Mouse (Mus musculus) limb, embryonic 11.5 days (tissue): ENCODE data around the gene Cpa3. TPM values are rescaled to one million over a fixed set of nuclear protein-coding genes. Genes with fewer than 3 reads are reported as not detected.
A peak's percentile ranks its signal among the peaks of the same experiment; 100 is the strongest.

ENCODE experiments used
- ATAC-seq: fragments of 200-750 bp; cut with Nextera tagmentation; 2 replicates; pipeline ENCODE4 v1.8.0; 2017; ENCODE audit warnings: low read depth; ENCODE audit not compliant: insufficient number of reproducible peaks, low FRiP score, low TSS enrichment
- DNase-seq: peaks from one replicate; pipeline ENCODE4 v3.0.0-alpha.2; 2015; ENCODE audit warnings: low spot score
- H3K27ac ChIP-seq: fragments of 300-500 bp; sonication (generic); replicated peaks from 2 replicates; pipeline ENCODE4 v1.5.1; 2014; ENCODE audit warnings: low read depth, mild to moderate bottlenecking, low read length
- H3K27me3 ChIP-seq: fragments of 300-500 bp; sonication (generic); 2 replicates; pipeline ENCODE4 v1.6.1; 2014; ENCODE audit warnings: mild to moderate bottlenecking, low read length, mixed read lengths; ENCODE audit not compliant: control insufficient read depth, insufficient read depth
- H3K36me3 ChIP-seq: fragments of 300-500 bp; sonication (generic); 2 replicates; pipeline ENCODE4 v1.6.1; 2014; ENCODE audit warnings: mild to moderate bottlenecking, low read length, moderate library complexity, mixed read lengths; ENCODE audit not compliant: control insufficient read depth, insufficient read depth
- H3K4me1 ChIP-seq: fragments of 300-500 bp; sonication (generic); 2 replicates; pipeline ENCODE4 v1.6.1; 2014; ENCODE audit warnings: low read length, mixed read lengths; ENCODE audit not compliant: control insufficient read depth, insufficient read depth
- H3K4me2 ChIP-seq: fragments of 300-500 bp; sonication (generic); 2 replicates; pipeline ENCODE4 v1.6.1; 2014; ENCODE audit warnings: low read depth, mild to moderate bottlenecking, moderate library complexity; ENCODE audit not compliant: severe bottlenecking
- H3K4me3 ChIP-seq: fragments of 300-500 bp; sonication (generic); 2 replicates; pipeline ENCODE4 v1.5.1; 2014; ENCODE audit warnings: low read depth, low read length
- H3K9ac ChIP-seq: fragments of 300-500 bp; sonication (generic); 2 replicates; pipeline ENCODE4 v1.6.1; 2014; ENCODE audit warnings: mild to moderate bottlenecking, low read length
- H3K9me3 ChIP-seq: fragments of 300-500 bp; sonication (generic); 2 replicates; pipeline ENCODE4 v1.6.1; 2016; ENCODE audit warnings: low read length; ENCODE audit not compliant: control insufficient read depth
- WGBS: fragments of 180-500 bp; shearing (Covaris S2); extraction: QIAGEN DNeasy Blood & Tissue Kit; methylation state at CpG from one replicate; pipeline ENCODE4 v1.1.7; 2014; 5-methylcytosine and 5-hydroxymethylcytosine counted together
- polyA plus RNA-seq: library from polyadenylated mRNA; unstranded; fragments of >200 nt; fragmentation: Nextera tagmentation; extraction: Ambion mirVana; gene quantifications from 2 replicates; pipeline ENCODE4 v1.2.1, GENCODE M21; 2014

Cpa3 gene
- polyA plus RNA-seq, 1 experiment from 2014 or later: 0.83 TPM

DNA sequence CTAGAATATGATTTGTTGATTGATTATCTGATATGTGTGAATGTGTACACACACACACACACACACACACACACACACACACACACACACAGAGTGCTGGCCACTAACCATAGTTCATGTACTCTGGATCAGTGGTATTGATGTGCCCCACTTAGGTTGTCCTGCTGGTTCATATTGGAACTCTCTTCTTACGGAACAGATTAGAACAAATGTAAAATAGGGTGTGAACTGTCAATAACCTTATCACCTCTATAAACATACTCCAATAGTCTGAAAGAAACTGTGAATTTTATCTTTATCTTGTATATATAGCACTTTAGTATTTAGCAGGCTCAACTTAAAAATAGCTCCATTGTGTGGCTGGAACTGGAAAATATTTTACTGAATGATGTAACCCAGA is 5.0 kb downstream of the Cpa3 start:
- DNase-seq: no peak
- no peaks in the 10 kb centered on the region for H3K27me3 ChIP-seq

DNA sequence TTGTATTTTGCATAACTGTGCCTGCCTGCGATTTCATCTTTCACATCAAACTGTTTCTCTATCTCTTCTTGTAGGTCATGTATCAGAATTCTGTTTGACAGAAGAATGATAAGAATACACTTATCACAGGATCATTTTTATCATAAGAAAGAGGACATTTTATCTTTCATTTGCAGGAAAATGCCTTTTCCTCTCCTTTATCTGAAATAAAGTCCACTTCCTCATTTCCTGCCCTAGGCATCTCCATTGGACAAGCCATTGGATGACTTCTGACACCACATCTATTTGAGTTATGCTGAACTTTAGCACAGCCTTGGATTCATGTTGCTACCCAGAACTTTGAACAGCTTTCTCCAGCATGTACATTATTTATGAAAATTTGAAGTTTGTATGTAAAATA is 13.0 kb downstream of the Cpa3 start:
- Histone ChIP-seq H3K36me3 (no peaks in the 10 kb centered on the region), H3K27me3 (no peaks in the 10 kb centered on the region), H3K9me3 (no peaks in the 10 kb centered on the region), H3K9ac (no peak overlapping the region), H3K4me3 (no peak overlapping the region), H3K4me1 (no peaks in the 10 kb centered on the region), H3K4me2 (no peak overlapping the region), H3K27ac (no peak overlapping the region)
- DNase-seq (no peak), ATAC-seq (no peak)
- 88% methylated on average over 1 of the region's 1 CpGs for WGBS

More for the DNA sequence above, 5.0 kb downstream of the Cpa3 start:
- no peak overlapping the region for H3K4me3 ChIP-seq
- H3K4me2 ChIP-seq: no peak overlapping the region
- H3K9me3 ChIP-seq: no peaks in the 10 kb centered on the region
- no peaks in the 10 kb centered on the region for H3K36me3 ChIP-seq
- H3K4me1 ChIP-seq: no peaks in the 10 kb centered on the region
- H3K9ac ChIP-seq: no peak overlapping the region
- WGBS: 89% methylated on average over 1 of the region's 1 CpGs
- ATAC-seq: no peak
- no peak overlapping the region for H3K27ac ChIP-seq

DNA sequence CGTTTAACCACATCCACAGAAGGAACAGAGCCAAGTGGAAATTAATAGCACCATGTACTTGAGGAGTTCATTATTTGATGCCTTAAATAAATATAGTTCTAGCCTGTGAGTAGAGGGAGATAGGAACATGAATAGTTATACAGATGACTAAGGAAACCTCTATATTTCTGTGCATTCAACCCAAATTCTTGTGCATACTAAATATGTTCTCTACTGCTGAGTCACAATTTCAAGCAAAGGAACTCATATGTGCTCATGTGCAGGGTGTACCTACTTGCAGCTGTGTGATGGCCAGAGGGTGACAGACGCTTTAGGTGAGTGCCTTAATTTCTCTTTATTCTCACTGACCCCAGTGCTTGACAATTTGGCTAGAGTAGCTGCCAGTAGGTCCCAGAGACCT is 16.6 kb downstream of the Cpa3 start:
- H3K36me3 ChIP-seq: no peaks in the 10 kb centered on the region
- 81% methylated on average over 2 of the region's 2 CpGs for WGBS
- no peak overlapping the region for H3K9ac ChIP-seq
- H3K4me2 ChIP-seq: no peak overlapping the region
- H3K4me1 ChIP-seq: no peaks in the 10 kb centered on the region
- no peak overlapping the region for H3K4me3 ChIP-seq
- ATAC-seq (no peak), DNase-seq (no peak)
- no peak overlapping the region for H3K27ac ChIP-seq
- no peaks in the 10 kb centered on the region for H3K27me3 ChIP-seq
- H3K9me3 ChIP-seq: no peaks in the 10 kb centered on the region

DNA sequence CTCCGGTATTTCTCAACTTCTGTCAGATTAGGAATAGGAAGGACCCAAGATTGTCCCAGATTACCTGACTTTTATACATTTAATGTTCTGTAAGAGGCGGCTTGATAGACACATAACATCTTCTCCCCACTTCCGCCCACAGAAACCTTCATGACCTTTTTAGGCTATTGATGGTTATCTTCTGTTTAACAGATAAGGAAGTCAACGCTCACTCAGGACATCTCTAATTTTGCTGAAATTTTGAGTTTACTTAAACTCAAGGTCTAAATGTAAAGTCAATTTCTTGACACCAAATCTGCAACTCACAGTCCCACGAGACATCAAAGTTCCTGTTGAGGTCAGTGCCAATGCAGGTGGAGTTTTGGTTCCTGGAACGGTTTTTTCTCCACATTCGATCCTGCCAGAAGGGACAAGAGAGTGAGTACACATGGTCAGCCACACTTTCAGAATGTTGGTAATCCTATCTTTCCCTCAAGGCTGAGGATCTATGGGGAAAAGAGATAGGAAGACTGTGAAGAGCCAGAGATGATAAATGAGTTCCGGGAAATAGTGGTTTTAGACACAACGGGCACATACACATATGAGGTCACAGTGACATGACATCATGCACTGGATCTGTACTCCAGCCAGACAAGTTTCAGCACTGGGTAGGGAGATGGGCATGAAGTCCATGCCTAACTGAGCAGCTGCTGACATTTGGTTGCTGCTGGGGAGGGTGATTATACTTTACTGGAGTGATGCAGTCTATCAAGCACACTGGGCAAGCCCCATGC is 18.9 kb downstream of the Cpa3 start:
- 89% methylated on average over 9 of the region's 9 CpGs for WGBS
- H3K9ac ChIP-seq: no peak overlapping the region
- ATAC-seq: no peak
- H3K36me3 ChIP-seq: no peaks in the 10 kb centered on the region
- no peaks in the 10 kb centered on the region for H3K27me3 ChIP-seq
- no peak for DNase-seq
- H3K4me1 ChIP-seq: no peaks in the 10 kb centered on the region
- H3K4me3 ChIP-seq: no peak overlapping the region
- no peak overlapping the region for H3K4me2 ChIP-seq
- no peak overlapping the region for H3K27ac ChIP-seq
- no peaks in the 10 kb centered on the region for H3K9me3 ChIP-seq

- no peaks in the 10 kb centered on the region for H3K9me3 ChIP-seq
- H3K36me3 ChIP-seq: no peaks in the 10 kb centered on the region
- H3K9ac ChIP-seq: no peak overlapping the region
- no peak for ATAC-seq
- no peak overlapping the region for H3K4me3 ChIP-seq
- DNase-seq: no peak
- no peaks in the 10 kb centered on the region for H3K27me3 ChIP-seq
- no peaks in the 10 kb centered on the region for H3K4me1 ChIP-seq
- no peak overlapping the region for H3K27ac ChIP-seq
- 79% methylated on average over 3 of the region's 3 CpGs for WGBS
- H3K4me2 ChIP-seq: no peak overlapping the region
These were observed 19.8 kb downstream of the Cpa3 start for GRCm38 (mm10) chr3:20222136-20222535.

GRCm38 (mm10) chr3:20198869-20199268 is 43.1 kb downstream of the Cpa3 start:
- WGBS: 29% methylated on average over 6 of the region's 6 CpGs
- ATAC-seq (0 out of 2 replicates have a peak, but pooled peaks have one; percentile 35), DNase-seq (peak; percentile 82)
- Histone ChIP-seq H3K36me3 (no peaks in the 10 kb centered on the region), H3K27ac (no peak overlapping the region), H3K27me3 (no peaks in the 10 kb centered on the region), H3K4me2 (no peak overlapping the region), H3K4me1 (no peaks in the 10 kb centered on the region), H3K9ac (no peak overlapping the region), H3K9me3 (no peaks in the 10 kb centered on the region), H3K4me3 (no peak overlapping the region)

GRCm38 (mm10) chr3:20197878-20198277 is 44.1 kb downstream of the Cpa3 start:
- H3K9ac ChIP-seq: no peak overlapping the region
- WGBS: 91% methylated on average over 10 of the region's 10 CpGs
- no peak overlapping the region for H3K4me2 ChIP-seq
- ATAC-seq: no peak
- DNase-seq: no peak
- no peaks in the 10 kb centered on the region for H3K9me3 ChIP-seq
- no peaks in the 10 kb centered on the region for H3K36me3 ChIP-seq
- no peaks in the 10 kb centered on the region for H3K27me3 ChIP-seq
- H3K27ac ChIP-seq: no peak overlapping the region
- H3K4me1 ChIP-seq: no peaks in the 10 kb centered on the region
- H3K4me3 ChIP-seq: no peak overlapping the region

DNA sequence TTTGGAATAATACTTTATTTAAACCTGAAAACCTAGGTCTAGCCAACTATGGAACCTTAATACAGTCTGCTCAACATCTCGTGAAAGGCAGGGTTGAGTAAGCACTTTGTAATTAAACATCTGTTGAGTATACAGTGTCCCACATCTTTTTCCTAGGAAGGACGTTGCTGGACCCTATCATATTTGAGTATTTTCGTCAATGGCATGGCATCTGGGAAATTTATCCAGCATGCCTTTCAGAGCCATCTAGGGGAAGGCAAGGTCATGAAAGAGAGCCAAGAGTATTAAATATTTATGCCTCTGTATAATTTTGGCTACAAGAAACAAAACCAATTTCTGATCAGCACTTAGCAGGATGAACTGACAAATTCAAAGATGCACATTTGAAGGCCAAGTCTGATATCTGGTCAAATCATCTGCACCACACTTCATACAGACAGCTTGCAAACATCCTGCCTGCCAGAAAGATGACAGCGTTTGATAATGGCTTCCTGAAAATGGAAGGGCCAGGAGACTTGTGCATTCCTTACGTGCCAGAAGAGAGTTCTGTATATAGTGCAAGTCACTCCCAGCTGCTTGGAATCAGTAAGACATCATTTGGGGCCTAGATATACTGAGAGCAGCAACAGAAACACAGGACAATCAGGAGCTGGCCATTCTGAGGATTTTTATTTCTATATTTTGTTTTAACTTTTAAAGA is 52.9 kb downstream of the Cpa3 start:
- H3K4me1 ChIP-seq: no peaks in the 10 kb centered on the region
- 77% methylated on average over 5 of the region's 5 CpGs for WGBS
- no peak for DNase-seq
- H3K27ac ChIP-seq: no peak overlapping the region
- H3K36me3 ChIP-seq: no peaks in the 10 kb centered on the region
- no peak overlapping the region for H3K9ac ChIP-seq
- no peaks in the 10 kb centered on the region for H3K27me3 ChIP-seq
- no peaks in the 10 kb centered on the region for H3K9me3 ChIP-seq
- no peak overlapping the region for H3K4me2 ChIP-seq
- H3K4me3 ChIP-seq: no peak overlapping the region
- no peak for ATAC-seq
